Mouse (Mus musculus) spleen, adult 2 months (tissue): Measurements from ENCODE around the gene 4930404H24Rik. TPM values are rescaled to one million over a fixed set of nuclear protein-coding genes. Genes with fewer than 3 reads are reported as not detected.

ENCODE experiments used
- DNase-seq, 2 experiments: peaks; one replicate each; pipeline versions ENCODE4 v3.0.0 to v3.0.0-alpha.2; 2012 to 2021; ENCODE audit warnings: low spot score in 2 of 2, low read depth in 1 of 2
- H3K27ac ChIP-seq: fragments of 200-500 bp; 2 replicates; pipeline ENCODE4 v1.5.1; 2012; ENCODE audit warnings: low read length, inconsistent platforms; ENCODE audit not compliant: insufficient read depth
- H3K27me3 ChIP-seq: fragments of 200-500 bp; 2 replicates; pipeline ENCODE4 v1.6.1; 2012; ENCODE audit warnings: mild to moderate bottlenecking, moderate library complexity, low read length, inconsistent platforms; ENCODE audit not compliant: control insufficient read depth, insufficient read depth
- H3K36me3 ChIP-seq: fragments of 200-500 bp; 2 replicates; pipeline ENCODE4 v1.6.1; 2012; ENCODE audit warnings: mild to moderate bottlenecking, low read length, inconsistent platforms; ENCODE audit not compliant: control insufficient read depth, insufficient read depth
- H3K4me1 ChIP-seq: fragments of 200-500 bp; 2 replicates; pipeline ENCODE4 v1.6.1; 2011; ENCODE audit warnings: inconsistent platforms; ENCODE audit not compliant: control insufficient read depth, insufficient read depth, insufficient read length
- H3K4me3 ChIP-seq: fragments of 200-500 bp; 2 replicates; pipeline ENCODE4 v1.5.1; 2011; ENCODE audit warnings: mild to moderate bottlenecking, inconsistent platforms; ENCODE audit not compliant: insufficient read depth, insufficient read length; ENCODE audit errors: extremely low read depth
- CTCF ChIP-seq: fragments of 200-500 bp; IDR thresholded peaks from 2 replicates; pipeline ENCODE4 v1.5.1; 2011; ENCODE audit warnings: mild to moderate bottlenecking, inconsistent platforms; ENCODE audit not compliant: insufficient read depth, insufficient read length, insufficient replicate concordance; ENCODE audit errors: extremely low read depth
- POLR2A ChIP-seq: fragments of 200-500 bp; IDR thresholded peaks from 2 replicates; pipeline ENCODE4 v1.6.1; 2011; ENCODE audit warnings: low read depth, low read length, inconsistent platforms
- WGBS: fragments of 180-500 bp; shearing (Covaris S2); methylation state at CpG from one replicate; pipeline ENCODE4 v1.1.7; 2018; 5-methylcytosine and 5-hydroxymethylcytosine counted together
- polyA plus RNA-seq: library from polyadenylated mRNA; depleted of rRNA; stranded (reverse); fragments of >200 nt; gene quantifications from 2 replicates; pipeline ENCODE4 v1.2.3, GENCODE M21; 2012

The 4930404H24Rik gene
- polyA plus RNA-seq, 1 experiment, result not detected

DNA sequence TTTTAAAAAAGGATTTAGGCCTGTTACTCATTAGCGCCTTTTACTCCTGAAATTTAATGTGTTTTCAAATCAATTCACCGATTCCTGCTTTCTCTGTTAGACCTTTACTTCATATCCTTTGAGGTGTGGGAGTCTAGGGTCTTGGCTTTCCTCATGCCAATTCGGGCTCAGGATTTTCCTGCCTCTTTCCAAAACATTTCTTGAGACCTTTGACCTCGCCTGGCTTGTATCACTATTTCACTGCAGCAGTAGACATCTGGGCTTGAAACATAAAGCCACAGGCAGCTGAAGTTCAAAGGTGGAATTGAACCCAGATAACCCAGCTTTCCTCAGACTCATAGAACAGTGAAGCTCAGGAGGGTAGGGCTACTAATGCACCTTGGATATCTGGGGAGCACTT, 46.1 kb upstream of the 4930404H24Rik start:
- peaks cover 1% of the 10 kb centered on the region for H3K4me1 ChIP-seq
- 42% methylated on average over 4 of the region's 4 CpGs for WGBS

DNA sequence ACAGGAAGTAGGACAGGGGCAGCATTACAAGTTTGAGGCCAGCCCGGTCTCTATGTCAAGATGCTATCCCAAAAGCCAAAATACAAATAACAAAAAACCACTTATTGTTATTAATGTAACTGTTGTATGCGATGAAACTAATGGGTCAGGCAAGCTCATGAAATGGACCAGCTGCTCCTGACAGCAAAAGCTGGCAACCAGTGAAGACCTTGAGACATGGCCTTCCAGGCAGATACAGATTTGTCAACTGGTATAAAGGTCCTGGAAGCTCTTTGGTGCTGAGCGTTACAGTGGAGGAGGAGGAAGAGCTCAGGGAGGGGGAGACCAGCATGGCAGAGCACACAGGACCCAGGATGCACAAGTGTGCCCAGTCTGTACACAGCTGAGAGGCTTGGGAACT, 44.9 kb upstream of the 4930404H24Rik start:
- Histone ChIP-seq H3K27me3 (peaks cover 17% of the 10 kb centered on the region), H3K27ac (no peak overlapping the region), H3K36me3 (no peaks in the 10 kb centered on the region), H3K4me3 (no peak overlapping the region), H3K4me1 (peaks cover 1% of the 10 kb centered on the region)
- DNase-seq, result no peak
- WGBS, result 92% methylated on average over 3 of the region's 3 CpGs
- TF ChIP-seq CTCF (no peak), POLR2A (no peak)

More for the DNA sequence above, 46.1 kb upstream of the 4930404H24Rik start:
- H3K27ac ChIP-seq, result no peak overlapping the region
- H3K27me3 ChIP-seq, result peaks cover 17% of the 10 kb centered on the region
- no peak for DNase-seq
- H3K4me3 ChIP-seq, result no peak overlapping the region
- TF ChIP-seq POLR2A (no peak), CTCF (no peak)
- no peaks in the 10 kb centered on the region for H3K36me3 ChIP-seq

DNA sequence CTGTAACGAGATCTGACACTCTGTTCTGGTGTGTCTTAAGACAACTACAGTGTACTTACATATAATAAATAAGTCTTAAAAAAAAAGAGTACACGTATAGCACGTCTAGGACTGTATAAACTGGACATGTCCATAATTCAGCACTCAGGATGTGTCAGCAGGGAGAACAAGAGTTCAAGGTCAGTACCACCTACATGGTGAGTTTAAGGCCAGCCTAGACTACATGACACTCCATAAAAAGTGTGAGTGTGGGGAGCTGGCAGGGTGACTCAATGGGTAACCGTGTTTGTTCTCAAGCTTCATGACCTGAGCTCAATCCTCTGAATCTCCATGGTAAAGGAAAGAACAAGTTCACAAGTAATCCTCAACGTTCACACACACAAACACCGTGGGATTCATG, 44.1 kb upstream of the 4930404H24Rik start:
- Histone ChIP-seq H3K36me3 (no peaks in the 10 kb centered on the region), H3K4me1 (peaks cover 1% of the 10 kb centered on the region), H3K4me3 (no peak overlapping the region), H3K27me3 (peaks cover 15% of the 10 kb centered on the region), H3K27ac (no peak overlapping the region)
- TF ChIP-seq POLR2A (no peak), CTCF (no peak)
- WGBS, result 87% methylated on average over 6 of the region's 6 CpGs
- DNase-seq, result no peak

DNA sequence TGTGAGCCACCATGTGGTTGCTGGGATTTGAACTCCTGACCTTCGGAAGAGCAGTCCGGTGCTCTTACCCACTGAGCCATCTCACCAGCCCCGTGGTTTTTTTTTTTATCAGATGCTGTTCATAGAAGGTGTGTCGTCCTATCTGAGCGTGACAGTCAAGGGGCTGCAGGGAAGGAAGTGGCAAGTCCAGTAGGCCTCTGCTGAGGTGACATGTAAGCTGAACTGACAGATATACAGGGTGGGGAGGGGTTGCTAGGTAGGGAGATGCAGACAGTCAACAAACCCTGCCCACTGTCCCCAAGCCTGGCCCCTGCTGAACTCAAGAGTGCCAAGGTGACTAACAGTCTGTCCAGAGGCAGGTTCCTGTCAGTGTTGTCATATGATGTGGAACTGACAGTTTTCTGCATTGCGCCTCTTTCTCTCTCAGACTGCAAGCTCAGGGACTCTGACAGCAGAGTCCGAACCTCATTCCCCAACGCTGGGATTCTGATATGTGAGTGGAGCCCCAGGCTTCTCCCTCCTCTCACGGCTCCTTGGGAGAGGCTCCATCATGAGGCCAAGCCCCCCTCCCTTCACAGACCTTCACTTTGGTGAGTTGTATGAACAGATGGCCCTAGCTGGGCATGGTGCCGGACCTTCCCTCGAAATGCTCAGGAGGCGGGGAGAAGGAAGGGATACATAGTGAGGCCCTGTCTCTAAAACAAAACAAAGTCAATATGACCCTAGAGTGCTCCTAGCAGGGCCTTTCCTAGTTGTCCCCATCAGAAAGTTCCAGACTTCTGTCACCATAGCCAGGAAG, 38.4 kb upstream of the 4930404H24Rik start:
- H3K4me3 ChIP-seq, result no peak overlapping the region
- no peak overlapping the region for H3K27ac ChIP-seq
- no peaks in the 10 kb centered on the region for H3K36me3 ChIP-seq
- 65% methylated on average over 12 of the region's 12 CpGs for WGBS
- H3K27me3 ChIP-seq, result no peaks in the 10 kb centered on the region
- no peak for TF ChIP-seq CTCF
- TF ChIP-seq POLR2A, result no peak
- DNase-seq, result no peak
- H3K4me1 ChIP-seq, result no peaks in the 10 kb centered on the region

DNA sequence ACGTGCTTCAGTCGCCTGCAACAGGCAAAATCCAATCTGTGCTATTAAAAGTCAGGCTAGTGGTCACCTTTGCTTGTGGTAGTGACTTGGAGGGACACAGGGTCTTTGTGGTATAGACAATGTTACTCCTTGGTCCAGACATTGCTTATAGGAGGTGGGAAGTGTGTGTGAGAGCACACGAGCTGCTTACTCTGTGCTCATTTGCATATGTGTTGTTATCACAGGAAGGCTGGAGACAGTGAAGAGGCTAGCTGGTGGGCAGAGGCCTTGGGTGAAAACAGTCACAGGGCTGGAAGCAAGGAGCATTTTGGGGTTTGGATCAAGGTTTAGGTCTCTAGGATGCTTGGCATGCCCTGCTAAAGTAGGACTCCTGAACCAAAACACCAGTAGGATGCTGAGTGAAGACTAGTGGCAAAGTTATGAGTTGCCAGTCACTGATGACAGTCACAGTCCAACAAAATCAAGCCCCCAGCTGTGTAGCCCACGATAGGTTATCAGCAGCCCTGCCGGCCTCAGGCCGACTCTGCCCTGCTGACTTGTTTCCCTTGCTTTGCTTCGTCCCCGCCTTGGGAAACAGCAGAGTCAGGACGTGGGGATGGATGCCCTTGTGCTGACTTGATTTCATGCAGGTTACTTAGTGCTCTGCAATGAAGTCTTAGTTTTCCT, 37.6 kb upstream of the 4930404H24Rik start:
- H3K27me3 ChIP-seq, result no peaks in the 10 kb centered on the region
- no peak overlapping the region for H3K27ac ChIP-seq
- no peaks in the 10 kb centered on the region for H3K36me3 ChIP-seq
- 85% methylated on average over 9 of the region's 9 CpGs for WGBS
- no peak for TF ChIP-seq CTCF
- no peak for TF ChIP-seq POLR2A
- H3K4me1 ChIP-seq, result no peaks in the 10 kb centered on the region
- H3K4me3 ChIP-seq, result no peak overlapping the region
- no peak for DNase-seq

DNA sequence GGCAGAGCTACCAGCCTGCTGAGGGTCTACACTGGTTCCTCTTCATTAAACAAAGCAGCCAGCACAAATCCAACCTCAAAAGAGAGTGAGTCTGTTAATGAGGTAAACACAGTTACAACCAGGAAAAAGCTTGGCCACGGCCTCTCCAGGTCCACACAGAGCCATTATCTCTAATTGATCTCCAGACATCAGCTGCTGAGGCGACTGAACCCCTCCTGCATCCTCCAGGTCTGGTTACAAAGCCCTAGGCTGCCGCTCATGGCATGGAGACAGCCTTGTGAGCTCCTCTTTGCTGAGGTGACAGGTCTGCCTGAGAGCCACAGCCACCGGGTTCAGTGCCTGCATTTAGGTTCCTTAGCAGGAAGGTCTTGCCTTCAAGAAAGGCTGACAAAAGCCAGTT, 35.1 kb upstream of the 4930404H24Rik start:
- no peak overlapping the region for H3K27ac ChIP-seq
- WGBS, result 74% methylated on average over 4 of the region's 4 CpGs
- H3K36me3 ChIP-seq, result no peaks in the 10 kb centered on the region
- H3K4me3 ChIP-seq, result no peak overlapping the region
- no peaks in the 10 kb centered on the region for H3K4me1 ChIP-seq
- DNase-seq, result no peak
- TF ChIP-seq CTCF (no peak), POLR2A (no peak)
- H3K27me3 ChIP-seq, result no peaks in the 10 kb centered on the region

DNA sequence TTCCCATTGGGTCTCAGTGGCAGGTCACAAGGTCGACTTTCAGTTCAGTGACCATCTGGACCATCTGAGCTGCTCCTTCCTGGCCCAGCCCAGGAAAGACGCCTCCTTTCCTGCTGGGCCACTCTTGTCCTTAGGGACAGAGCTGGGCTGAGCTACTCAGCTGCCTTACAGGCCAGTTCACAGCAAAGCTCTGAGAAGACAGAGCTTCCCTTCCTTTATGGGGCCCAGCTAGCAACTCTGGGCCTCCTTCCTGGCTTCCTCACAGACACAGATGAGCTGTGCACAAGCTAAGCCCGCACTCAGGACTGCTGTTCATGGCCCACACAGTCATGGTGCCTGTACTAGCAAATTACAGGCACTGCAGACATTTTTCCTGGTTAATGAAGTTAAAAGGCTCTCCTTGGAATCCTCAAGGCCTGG, 34.6 kb upstream of the 4930404H24Rik start:
- 49% methylated on average over 3 of the region's 3 CpGs for WGBS
- Histone ChIP-seq H3K27ac (no peak overlapping the region), H3K27me3 (no peaks in the 10 kb centered on the region), H3K4me3 (no peak overlapping the region), H3K36me3 (no peaks in the 10 kb centered on the region), H3K4me1 (no peaks in the 10 kb centered on the region)
- TF ChIP-seq POLR2A (no peak), CTCF (no peak)
- DNase-seq, result no peak
